Mouse (Mus musculus) liver, embryonic 12.5 days (tissue): ENCODE results near the gene Gmppa. TPM values are rescaled to one million over a fixed set of nuclear protein-coding genes. Genes with fewer than 3 reads are reported as not detected.

ENCODE experiments used
- ATAC-seq: fragments of 200-750 bp; cut with Nextera tagmentation; 2 replicates; pipeline ENCODE4 v1.8.0; 2017; ENCODE audit warnings: moderate number of reproducible peaks, mild to moderate bottlenecking, moderate library complexity
- H3K27ac ChIP-seq: fragments of 300-500 bp; sonication (generic); 2 replicates; pipeline ENCODE4 v1.5.1; 2016; ENCODE audit warnings: mild to moderate bottlenecking
- H3K27me3 ChIP-seq: fragments of 300-500 bp; sonication (generic); replicated peaks from 2 replicates; pipeline ENCODE4 v1.6.1; 2016; ENCODE audit warnings: mild to moderate bottlenecking, moderate library complexity
- H3K36me3 ChIP-seq: fragments of 300-500 bp; sonication (generic); 2 replicates; pipeline ENCODE4 v1.6.1; 2016; ENCODE audit warnings: mild to moderate bottlenecking, moderate library complexity
- H3K4me1 ChIP-seq: fragments of 300-500 bp; sonication (generic); 2 replicates; pipeline ENCODE4 v1.6.1; 2016
- H3K4me2 ChIP-seq: fragments of 300-500 bp; sonication (generic); 2 replicates; pipeline ENCODE4 v1.6.1; 2016; ENCODE audit warnings: mild to moderate bottlenecking, moderate library complexity
- H3K4me3 ChIP-seq: fragments of 300-500 bp; sonication (generic); 2 replicates; pipeline ENCODE4 v1.5.1; 2016; ENCODE audit warnings: mild to moderate bottlenecking, moderate library complexity
- H3K9ac ChIP-seq: fragments of 300-500 bp; sonication (generic); 2 replicates; pipeline ENCODE4 v1.6.1; 2016; ENCODE audit warnings: mild to moderate bottlenecking, moderate library complexity
- H3K9me3 ChIP-seq: fragments of 300-500 bp; sonication (generic); replicated peaks from 2 replicates; pipeline ENCODE4 v1.6.1; 2016; ENCODE audit warnings: mild to moderate bottlenecking, moderate library complexity
- WGBS: fragments of 180-500 bp; shearing (Covaris S2); methylation state at CpG from one replicate; pipeline ENCODE4 v1.1.7; 2016; ENCODE audit not compliant: insufficient replicate concordance; 5-methylcytosine and 5-hydroxymethylcytosine counted together
- polyA plus RNA-seq: library from polyadenylated mRNA; unstranded; fragments of >200 nt; fragmentation: Nextera tagmentation; extraction: Ambion mirVana; gene quantifications from 2 replicates; pipeline ENCODE4 v1.2.1, GENCODE M21; 2016

The Gmppa gene
- polyA plus RNA-seq, 1 experiment from 2014 or later = 47.9 TPM

DNA sequence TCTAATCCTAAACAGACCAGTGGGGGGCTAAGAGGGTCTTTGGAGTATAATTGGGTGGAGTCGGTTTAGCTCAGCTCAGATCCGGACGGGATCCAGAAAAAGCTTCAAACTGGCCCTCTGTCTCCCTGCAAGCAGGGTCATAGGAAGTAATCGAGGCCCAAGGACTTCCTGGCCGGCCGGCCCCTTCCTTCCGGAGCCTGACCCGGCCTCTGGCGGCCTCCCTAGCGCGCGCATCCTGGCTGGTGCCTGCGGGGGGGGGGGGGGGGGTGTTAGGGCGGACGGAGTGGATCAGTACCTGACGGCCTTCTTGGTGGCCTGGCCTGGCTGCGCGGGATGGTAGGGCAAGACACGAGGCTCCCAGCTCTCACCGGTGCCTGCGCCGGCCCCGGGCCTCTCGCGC is 42.8 kb downstream of the Gmppa start:
- Histone ChIP-seq H3K27me3 (peaks cover 99% of the 10 kb centered on the region), H3K36me3 (peaks cover 33% of the 10 kb centered on the region), H3K4me1 (peaks cover 32% of the 10 kb centered on the region), H3K4me3 (peak overlapping the region; percentile 68), H3K4me2 (peak overlapping the region; percentile 84), H3K27ac (peak overlapping the region; percentile 59), H3K9ac (peak overlapping the region; percentile 65), H3K9me3 (no peaks in the 10 kb centered on the region)
- under 1% methylated on average over 25 of the region's 25 CpGs for WGBS
- ATAC-seq = no peak

DNA sequence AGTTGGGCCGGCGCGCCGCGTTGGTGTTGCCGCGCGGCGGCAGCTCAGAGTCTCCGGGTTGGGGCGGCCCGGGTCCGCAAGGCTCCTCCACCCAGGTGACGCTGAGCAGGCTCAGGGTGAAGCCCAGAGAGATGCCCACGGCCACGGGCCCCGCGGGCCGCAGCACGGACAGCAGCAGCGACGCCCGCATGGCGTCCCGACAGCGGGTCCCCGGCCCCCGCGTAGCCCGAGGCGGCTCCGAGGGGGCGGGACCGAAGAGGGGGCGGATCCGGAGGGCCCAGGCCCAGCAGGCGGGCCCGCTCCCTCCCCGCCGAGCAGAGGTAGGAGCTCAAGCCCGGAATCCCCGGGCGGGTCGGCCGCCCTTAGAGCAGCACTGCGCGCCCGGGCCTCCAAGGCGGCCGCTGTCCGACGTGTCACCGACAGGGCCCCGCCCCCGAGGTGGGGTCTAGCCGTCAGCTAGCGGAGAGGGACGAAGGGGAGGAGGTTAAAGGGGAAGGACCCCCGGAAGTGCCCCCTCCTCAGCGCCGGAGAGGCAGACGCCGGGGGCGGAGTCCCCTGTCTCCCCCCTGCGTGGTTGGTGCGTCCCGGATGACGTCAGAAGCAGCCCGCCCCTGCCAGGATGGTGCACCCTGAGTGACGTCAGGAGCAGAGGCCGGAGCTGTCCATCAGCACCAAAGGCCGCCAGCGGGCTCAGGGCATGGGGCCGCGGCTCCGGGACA is 43.3 kb downstream of the Gmppa start, which contains the start of the genes Chpf and Tmem198:
Chpf (minus strand) TSS at position 392 of the 719 bp plus-strand sequence.
Tmem198 (plus strand) TSS at position 617 of the 719 bp plus-strand sequence.
- peak; percentile 88 for ATAC-seq
- H3K36me3 ChIP-seq = peaks cover 27% of the 10 kb centered on the region
- peak within 1 kb of the TSS; percentile 68 for H3K4me3 ChIP-seq
- H3K4me2 ChIP-seq = peak within 1 kb of the TSS; percentile 84
- H3K27me3 ChIP-seq = peaks cover 99% of the 10 kb centered on the region
- peak within 1 kb of the TSS; percentile 65 for H3K9ac ChIP-seq
- peaks cover 32% of the 10 kb centered on the region for H3K4me1 ChIP-seq
- H3K27ac ChIP-seq = peak within 1 kb of the TSS; percentile 59
- H3K9me3 ChIP-seq = no peaks in the 10 kb centered on the region
- under 1% methylated on average over 68 of the region's 76 CpGs for WGBS

DNA sequence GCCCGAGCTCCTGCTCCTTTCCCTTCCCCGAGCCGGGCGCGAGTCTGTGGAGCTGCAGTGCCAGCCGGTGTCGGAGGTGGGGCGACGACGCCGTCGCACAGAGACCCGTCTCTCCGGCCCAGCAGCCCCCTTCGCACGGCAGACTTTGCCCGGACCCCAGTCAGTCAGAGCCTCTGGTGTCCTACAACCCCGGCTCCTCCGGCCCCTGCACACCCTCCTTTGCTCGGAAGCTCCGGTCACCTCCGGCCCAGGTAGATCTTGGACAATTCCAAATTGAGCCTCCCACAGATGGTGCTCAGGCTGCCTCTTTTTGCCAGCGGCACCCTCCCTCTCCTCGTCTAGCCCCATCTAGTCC is 43.9 kb downstream of the Gmppa start:
- Histone ChIP-seq H3K27me3 (peaks cover 99% of the 10 kb centered on the region), H3K36me3 (peaks cover 22% of the 10 kb centered on the region), H3K27ac (no peak overlapping the region), H3K4me3 (peak overlapping the region; percentile 68), H3K4me1 (peaks cover 32% of the 10 kb centered on the region), H3K4me2 (peak overlapping the region; percentile 84), H3K9me3 (no peaks in the 10 kb centered on the region), H3K9ac (no peak overlapping the region)
- peak; percentile 1; the same call in 1 of the 2 replicates for ATAC-seq
- WGBS = 3% methylated on average over 24 of the region's 24 CpGs

GRCm38 (mm10) chr1:75480036-75480435 is 44.3 kb downstream of the Gmppa start:
- Histone ChIP-seq H3K4me3 (peak overlapping the region; percentile 68; the same call in 1 of the 2 replicates), H3K27ac (no peak overlapping the region), H3K9me3 (no peaks in the 10 kb centered on the region), H3K4me2 (peak overlapping the region; percentile 84), H3K9ac (no peak overlapping the region), H3K27me3 (peaks cover 99% of the 10 kb centered on the region), H3K4me1 (peaks cover 32% of the 10 kb centered on the region), H3K36me3 (peaks cover 18% of the 10 kb centered on the region)
- no peak for ATAC-seq
- 19% methylated on average over 13 of the region's 13 CpGs for WGBS

DNA sequence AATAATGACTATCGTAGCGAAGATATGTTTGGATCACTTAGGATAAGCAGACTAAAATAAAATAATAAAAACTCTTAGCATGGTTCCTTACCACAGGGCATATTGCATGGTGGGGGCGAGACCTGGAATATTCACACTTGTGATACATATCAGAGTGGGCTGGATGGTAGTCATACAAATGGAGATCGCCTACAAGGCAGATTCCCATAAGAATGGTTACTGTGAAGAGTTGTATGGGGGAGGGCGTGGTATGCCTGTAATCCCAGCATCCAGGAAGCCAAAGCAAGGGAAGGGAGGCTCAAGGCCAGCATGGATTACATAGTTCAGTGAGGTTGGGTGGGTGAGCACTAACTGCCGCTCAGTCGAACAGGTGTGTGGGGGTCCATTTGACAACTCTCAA is 45.0 kb downstream of the Gmppa start:
- H3K4me1 ChIP-seq = peaks cover 32% of the 10 kb centered on the region
- 68% methylated on average over 7 of the region's 7 CpGs for WGBS
- no peak overlapping the region for H3K9ac ChIP-seq
- H3K27ac ChIP-seq = no peak overlapping the region
- no peak overlapping the region for H3K4me2 ChIP-seq
- H3K36me3 ChIP-seq = peaks cover 11% of the 10 kb centered on the region
- no peaks in the 10 kb centered on the region for H3K9me3 ChIP-seq
- peaks cover 99% of the 10 kb centered on the region for H3K27me3 ChIP-seq
- H3K4me3 ChIP-seq = no peak overlapping the region
- no peak for ATAC-seq

DNA sequence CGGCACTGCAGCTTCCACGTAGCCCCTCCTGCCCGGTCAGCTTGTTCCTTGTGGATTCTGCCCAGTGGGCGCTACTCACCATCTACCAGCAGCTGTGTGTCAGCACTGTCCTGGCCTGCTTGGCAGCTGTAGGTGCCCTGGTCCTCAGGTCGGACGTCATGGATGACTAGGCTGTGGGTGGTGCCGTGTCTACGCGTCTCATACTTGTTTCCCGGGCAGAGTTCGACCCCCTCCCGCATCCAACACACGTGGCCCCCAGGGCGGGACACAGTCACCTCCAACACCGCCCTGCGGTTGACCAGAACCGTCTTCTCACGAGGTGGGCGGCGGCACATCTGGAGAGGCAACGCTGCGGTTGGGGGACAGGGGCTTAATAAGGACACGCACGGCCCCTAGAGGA is 50.8 kb downstream of the Gmppa start:
- Histone ChIP-seq H3K4me3 (no peak overlapping the region), H3K4me1 (peaks cover 15% of the 10 kb centered on the region), H3K9me3 (no peaks in the 10 kb centered on the region), H3K36me3 (0 out of 2 replicates have a peak, but pooled peaks cover 2% of the 10 kb centered on the region), H3K27me3 (peaks cover 98% of the 10 kb centered on the region), H3K27ac (no peak overlapping the region), H3K4me2 (peak overlapping the region; percentile 68; the same call in 1 of the 2 replicates), H3K9ac (no peak overlapping the region)
- no peak for ATAC-seq
- 10% methylated on average over 24 of the region's 24 CpGs for WGBS

DNA sequence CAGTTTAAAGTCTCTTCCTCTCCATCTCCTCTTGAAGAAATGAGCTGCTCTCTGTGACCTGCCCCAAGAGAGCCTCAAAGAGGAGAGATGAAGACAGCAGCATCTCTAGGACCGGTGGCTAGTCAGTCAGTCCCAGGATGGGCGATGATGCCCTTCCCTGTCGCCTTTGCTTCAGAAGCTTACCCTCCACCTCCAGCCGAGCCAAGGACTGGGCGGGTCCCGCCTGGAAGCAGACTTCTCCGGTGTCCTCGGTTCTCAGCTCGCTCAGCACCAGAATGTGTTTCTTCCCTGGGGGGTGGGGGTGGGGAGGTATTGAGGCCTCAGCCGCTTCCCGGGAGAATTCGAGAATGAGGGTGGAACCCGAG is 51.3 kb downstream of the Gmppa start:
- Histone ChIP-seq H3K9ac (no peak overlapping the region), H3K27ac (no peak overlapping the region), H3K27me3 (peaks cover 98% of the 10 kb centered on the region), H3K4me2 (peak overlapping the region; percentile 68), H3K4me1 (peaks cover 15% of the 10 kb centered on the region), H3K36me3 (0 out of 2 replicates have a peak, but pooled peaks cover 2% of the 10 kb centered on the region), H3K4me3 (peak overlapping the region; percentile 51), H3K9me3 (no peaks in the 10 kb centered on the region)
- WGBS = 2% methylated on average over 13 of the region's 13 CpGs
- no peak for ATAC-seq

DNA sequence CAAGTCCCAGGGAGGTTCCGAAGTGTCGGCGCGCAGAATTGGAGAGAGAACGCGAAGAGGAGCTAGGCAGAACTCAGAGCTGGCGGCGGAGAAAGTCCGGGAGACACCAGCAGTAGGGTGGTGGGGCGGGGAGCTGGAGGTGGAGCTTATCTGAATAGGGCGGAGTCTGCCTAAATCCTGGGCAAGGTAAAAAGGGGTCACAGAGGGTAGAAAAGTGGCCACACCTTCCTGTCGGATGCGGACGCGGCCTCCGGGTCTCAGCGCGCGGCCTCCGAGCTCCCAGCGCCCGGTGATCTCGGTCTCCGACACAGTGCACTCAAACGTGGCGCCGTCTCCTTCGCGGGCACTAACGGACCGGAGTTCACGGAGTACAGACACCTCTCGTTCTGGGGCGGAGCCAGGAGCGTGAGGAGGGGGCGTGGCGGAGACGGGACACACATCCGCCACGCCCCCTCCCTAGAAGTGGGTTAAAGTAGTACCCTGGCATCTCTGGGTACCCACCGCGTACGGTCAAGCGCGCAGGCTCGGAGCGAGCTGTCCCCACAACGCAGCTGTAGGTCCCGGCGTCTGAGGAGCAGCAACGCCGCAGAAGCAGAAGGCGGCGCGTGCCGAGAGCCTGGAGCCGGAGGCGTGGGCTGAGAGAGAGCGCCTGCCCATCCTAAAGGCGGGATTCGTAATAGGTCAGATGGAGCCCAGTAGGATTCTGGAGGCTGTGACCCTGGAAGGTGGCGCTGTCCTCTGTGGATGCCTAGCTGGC is 51.9 kb downstream of the Gmppa start:
- Histone ChIP-seq H3K4me1 (peaks cover 15% of the 10 kb centered on the region), H3K9ac (no peak overlapping the region; the same call in 1 of the 2 replicates), H3K36me3 (peaks cover 2% of the 10 kb centered on the region; the same call in 1 of the 2 replicates), H3K4me3 (peak overlapping the region; percentile 51), H3K4me2 (peak overlapping the region; percentile 68), H3K27me3 (peaks cover 98% of the 10 kb centered on the region), H3K9me3 (no peaks in the 10 kb centered on the region), H3K27ac (no peak overlapping the region)
- peak; percentile 63 for ATAC-seq
- 1% methylated on average over 62 of the region's 62 CpGs for WGBS

GRCm38 (mm10) chr1:75490785-75491551 is 55.2 kb downstream of the Gmppa start:
- H3K4me1 ChIP-seq = peaks cover 15% of the 10 kb centered on the region
- peaks cover 73% of the 10 kb centered on the region for H3K27me3 ChIP-seq
- no peak overlapping the region for H3K9ac ChIP-seq
- H3K36me3 ChIP-seq = peaks cover 3% of the 10 kb centered on the region; the same call in 1 of the 2 replicates
- H3K27ac ChIP-seq = no peak overlapping the region
- ATAC-seq = no peak
- 72% methylated on average over 34 of the region's 34 CpGs for WGBS
- no peaks in the 10 kb centered on the region for H3K9me3 ChIP-seq
- H3K4me2 ChIP-seq = no peak overlapping the region
- no peak overlapping the region for H3K4me3 ChIP-seq

GRCm38 (mm10) chr1:75492579-75493170 is 56.9 kb downstream of the Gmppa start:
- Histone ChIP-seq H3K4me3 (no peak overlapping the region), H3K27ac (no peak overlapping the region), H3K9me3 (no peaks in the 10 kb centered on the region), H3K4me1 (peaks cover 4% of the 10 kb centered on the region; the same call in 1 of the 2 replicates), H3K4me2 (no peak overlapping the region), H3K36me3 (peaks cover 10% of the 10 kb centered on the region), H3K9ac (no peak overlapping the region), H3K27me3 (peaks cover 56% of the 10 kb centered on the region)
- no peak for ATAC-seq
- WGBS = 39% methylated on average over 24 of the region's 24 CpGs
